Mouse (Mus musculus): ENCODE measurements around the gene Layn. TPM values are rescaled to one million over a fixed set of nuclear protein-coding genes. Genes with fewer than 3 reads are reported as not detected.

Layn gene
- polyA plus RNA-seq, 1 experiment from 2014 or later, result 1.4 TPM

MicroRNAs within 50 kb of the gene (microRNA counts, 519-probe panel; counts per million panel counts)
- microRNA mmu-miR-34b-3p (not detected), microRNA mmu-miR-34b-5p (not detected), microRNA mmu-miR-34c (not detected)

Small RNAs within 50 kb of the gene (microRNA-seq; reads per million reads assigned to microRNA genes)
- 26.9 reads per million, percentile 37 among the genes with 10 or more reads in this experiment for gene Mir34b
- 794 reads per million, percentile 75 among the genes with 10 or more reads in this experiment for gene Mir34c

Other genes with a start within 250 kb of the Layn start
- gene Ppp2r1b, start 231.8 kb downstream of the Layn start, polyA plus RNA-seq (2016; fragmentation: Nextera tagmentation; extraction: Ambion mirVana), result 90.9 and 93.6 TPM in 2 replicates
- 14.2 and 15.1 TPM in 2 replicates for gene Sik2, start 68.0 kb downstream of the Layn start, polyA plus RNA-seq (2016; fragmentation: Nextera tagmentation; extraction: Ambion mirVana)
- gene Btg4, start 16.2 kb downstream of the Layn start, polyA plus RNA-seq (2016; fragmentation: Nextera tagmentation; extraction: Ambion mirVana), result not detected in 2 replicates
- gene 4833427G06Rik, start 25.0 kb upstream of the Layn start, polyA plus RNA-seq (2016; fragmentation: Nextera tagmentation; extraction: Ambion mirVana), result 0.24 TPM in 1 of 2 replicates, not detected in the other
- gene Gm32742, start 88.4 kb upstream of the Layn start, polyA plus RNA-seq (2016; fragmentation: Nextera tagmentation; extraction: Ambion mirVana), result not detected in 2 replicates
- gene Pou2af1, start 136.6 kb upstream of the Layn start, polyA plus RNA-seq (2016; fragmentation: Nextera tagmentation; extraction: Ambion mirVana), result not detected in 2 replicates
- gene Colca2, start 201.5 kb upstream of the Layn start, polyA plus RNA-seq (2016; fragmentation: Nextera tagmentation; extraction: Ambion mirVana), result 1.3 and 1.5 TPM in 2 replicates

Measured in midbrain, embryonic 12.5 days (tissue).